In the genomic region with DNA sequence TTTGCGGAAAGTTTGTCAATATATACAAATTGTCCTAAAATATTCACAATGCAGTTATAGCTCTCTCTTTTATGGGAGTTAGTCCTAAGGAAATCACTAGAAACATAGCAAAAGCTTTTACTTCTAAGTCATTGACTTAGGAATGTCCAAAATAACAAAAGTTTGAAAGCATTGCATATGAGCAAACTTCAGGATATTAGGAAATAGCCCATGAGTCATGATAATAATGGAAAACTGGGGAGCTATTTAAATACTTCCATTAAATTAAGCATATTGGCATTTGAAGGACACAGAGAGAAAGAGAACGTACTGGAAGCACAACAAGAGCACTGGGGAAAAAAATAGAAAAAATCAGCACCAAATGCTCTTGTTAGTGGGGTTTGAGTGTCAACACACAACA, we compare ENCODE assay signal across 29 mouse cellular contexts.
DNase-seq lines count a peak whose midpoint lies in the region; ATAC-seq and TF ChIP-seq lines count a peak whose summit lies in the region.
"Had no signal": no experiment of that assay in that cellular context is flagged by ENCODE, and none has a peak within 500 bp of the region (broad histone marks: within the 10 kb centered on the region; RNA-seq: fewer than 3 reads in every experiment).

No protein-coding gene starts in this region.

- intact Hi-C loops in heart, postnatal 10 days (cut with DNase I) = no loop called here

- TF ChIP-seq CTCF in kidney, postnatal 0 days (IDR thresholded peaks at IDR 0.05; ENCODE audit: low read depth) = no peak

- no peak overlapping the region for H3K4me3 ChIP-seq in kidney, postnatal 0 days (replicated peaks; ENCODE audit: low read depth, low read length)
- H3K4me3 ChIP-seq in hindbrain, embryonic 16.5 days (ENCODE audit: low read length) = no peak overlapping the region
- H3K4me3 ChIP-seq: embryonic facial prominence, embryonic 13.5 days; embryonic facial prominence, embryonic 15.5 days; forebrain, embryonic 12.5 days had no signal

- WGBS in kidney, postnatal 0 days = 67% methylated on average over 2 of the region's 2 CpGs
- 89% methylated on average over 2 of the region's 2 CpGs for WGBS in hindbrain, embryonic 16.5 days

- DNase-seq in kidney, postnatal 0 days (ENCODE audit: low spot score) = peak; percentile 23
- DNase-seq in kidney, adult 8-10 months = no peak
- DNase-seq in 3134 (ENCODE audit: extremely low read depth, insufficient read length, low spot score) = peak; percentile 7
- DNase-seq in Muller cell, postnatal 12 days (ENCODE audit: inconsistent ontology term) = peak; percentile 71
- peak; percentile 6 for DNase-seq in adipocyte (ENCODE audit: low spot score)
- no peak for DNase-seq in heart, postnatal 10 days
- DNase-seq in spleen, adult 18-20 months = no peak
- DNase-seq: adrenal gland, adult 2 months; adrenal gland, postnatal 10 days; adrenal gland, postnatal 25 days; B cell, adult 2 months; cerebellum, adult 11 months; cerebellum, adult 18-20 months; cerebellum, adult 8-10 months; cerebellum, adult 9-11 months; cerebellum, postnatal 14 days; cerebellum, postnatal 36 days; embryo, embryonic 11 days had no signal

- ATAC-seq in kidney, postnatal 0 days (replicated peaks; ENCODE audit: low FRiP score, low read depth) = no peak
- no peak for ATAC-seq in hindbrain, embryonic 16.5 days
- ATAC-seq: activated CD4-positive, CD25-positive, alpha-beta regulatory T cell, adult 4 months; CD4-positive, CD25-positive, alpha-beta regulatory T cell, adult 4 months; forebrain, embryonic 14.5 days; forebrain, embryonic 16.5 days; Patski had no signal

- no peak overlapping the region for H3K9ac ChIP-seq in kidney, postnatal 0 days (ENCODE audit: low read depth, low read length)
- no peak overlapping the region for H3K9ac ChIP-seq in hindbrain, embryonic 16.5 days (ENCODE audit: low read depth, low read length)
- H3K9ac ChIP-seq: embryonic facial prominence, embryonic 13.5 days; embryonic facial prominence, embryonic 15.5 days; forebrain, embryonic 12.5 days had no signal

- H3K36me3 ChIP-seq in kidney, postnatal 0 days (ENCODE audit: insufficient read depth, low read length) = no peaks in the 10 kb centered on the region
- no peaks in the 10 kb centered on the region for H3K36me3 ChIP-seq in hindbrain, embryonic 16.5 days (ENCODE audit: control insufficient read depth, insufficient read depth, low read length)
- H3K36me3 ChIP-seq: embryonic facial prominence, embryonic 13.5 days; embryonic facial prominence, embryonic 15.5 days; forebrain, embryonic 12.5 days; G1E had no signal

- no peak overlapping the region for H3K4me2 ChIP-seq in kidney, postnatal 0 days (ENCODE audit: low read length)
- H3K4me2 ChIP-seq in hindbrain, embryonic 16.5 days (ENCODE audit: low read length) = no peak overlapping the region
- H3K4me2 ChIP-seq: embryonic facial prominence, embryonic 13.5 days; embryonic facial prominence, embryonic 15.5 days; forebrain, embryonic 12.5 days had no signal

- H3K27ac ChIP-seq in kidney, postnatal 0 days = no peak overlapping the region
- H3K27ac ChIP-seq in hindbrain, embryonic 16.5 days (ENCODE audit: low read depth, low read length) = no peak overlapping the region
- H3K27ac ChIP-seq: embryonic facial prominence, embryonic 13.5 days; embryonic facial prominence, embryonic 15.5 days; forebrain, embryonic 12.5 days had no signal

- no peaks in the 10 kb centered on the region for H3K4me1 ChIP-seq in kidney, postnatal 0 days (replicated peaks; ENCODE audit: insufficient read depth, low read length)
- H3K4me1 ChIP-seq in hindbrain, embryonic 16.5 days (ENCODE audit: control insufficient read depth, insufficient read depth, low read depth, low read length) = peaks cover 4% of the 10 kb centered on the region; the same call in 1 of the 2 replicates
- H3K4me1 ChIP-seq: embryonic facial prominence, embryonic 13.5 days had no signal

- H3K9me3 ChIP-seq in kidney, postnatal 0 days (replicated peaks; ENCODE audit: low read length) = no peaks in the 10 kb centered on the region
- H3K9me3 ChIP-seq in hindbrain, embryonic 16.5 days (ENCODE audit: control insufficient read depth, low read length) = no peaks in the 10 kb centered on the region
- H3K9me3 ChIP-seq: embryonic facial prominence, embryonic 13.5 days; embryonic facial prominence, embryonic 15.5 days; forebrain, embryonic 12.5 days; G1E had no signal

- no peaks in the 10 kb centered on the region for H3K27me3 ChIP-seq in kidney, postnatal 0 days (ENCODE audit: insufficient read depth, low read length)
- no peaks in the 10 kb centered on the region for H3K27me3 ChIP-seq in hindbrain, embryonic 16.5 days (replicated peaks; ENCODE audit: control insufficient read depth, insufficient read depth, low read length)
- H3K27me3 ChIP-seq: CH12.LX; embryonic facial prominence, embryonic 13.5 days; embryonic facial prominence, embryonic 15.5 days; forebrain, embryonic 12.5 days had no signal

Comparison
In these comparisons a context has a peak if more than half of its experiments do, and no peak if none do; other contexts are left out.
1. DNase-seq: peak in kidney, postnatal 0 days (single experiment), 3134 (single experiment), Muller cell, postnatal 12 days (single experiment) and adipocyte (single experiment); none in kidney, adult 8-10 months (0 of 2), heart, postnatal 10 days (0 of 2) and spleen, adult 18-20 months (0 of 2).